Mouse (Mus musculus) v-Abl transformed pro-B cells (cell line): ENCODE data around the gene Arx.

Source experiments
- in situ Hi-C, 2 experiments: fragments of 400-800 bp; cut with MboI; formaldehyde crosslinking; loops; one replicate each; pipeline ENCODE4 v1.15.1; 2025; ENCODE audit not compliant: unreplicated experiment in 2 of 2

Gene Arx

GRCm38 (mm10) chrX:93286291-93286893 is at the start of gene Arx:
TSS of gene Arx (plus strand) at chrX:93286445.
- in situ Hi-C loops = loop anchor here in 1 of 2 experiments (25.0 kb wide), 1 partner anchor 601 kb away; no protein-coding TSS in a partner anchor

GRCm38 (mm10) chrX:93251329-93251728 is 34.9 kb upstream of the Arx start:
- in situ Hi-C loops = loop anchor here in 1 of 2 experiments (25.0 kb wide), 1 partner anchor 189 kb away; no protein-coding TSS in a partner anchor

GRCm38 (mm10) chrX:93275689-93276088 is 10.6 kb upstream of the Arx start:
- in situ Hi-C loops = loop anchor here (10.0 to 25.0 kb wide), 2 partner anchors 201 to 612 kb away; no protein-coding TSS in a partner anchor

GRCm38 (mm10) chrX:93279940-93280339 is 6.3 kb upstream of the Arx start:
- in situ Hi-C loops = loop anchor here (5.0 to 25.0 kb wide), 7 partner anchors 182 to 612 kb away; no protein-coding TSS in a partner anchor

GRCm38 (mm10) chrX:93281028-93281723 is 5.1 kb upstream of the Arx start:
- in situ Hi-C loops = loop anchor here (5.0 to 25.0 kb wide), 6 partner anchors 181 to 611 kb away; no protein-coding TSS in a partner anchor

GRCm38 (mm10) chrX:93281756-93282155 is 4.5 kb upstream of the Arx start:
- in situ Hi-C loops = loop anchor here (5.0 to 25.0 kb wide), 6 partner anchors 181 to 611 kb away; no protein-coding TSS in a partner anchor

- in situ Hi-C loops = loop anchor here in 1 of 2 experiments (25.0 kb wide), 1 partner anchor 602 kb away; no protein-coding TSS in a partner anchor
These were observed 1.2 kb upstream of the Arx start for GRCm38 (mm10) chrX:93285091-93285490.

- in situ Hi-C loops = loop anchor here in 1 of 2 experiments (25.0 kb wide), 1 partner anchor 599 kb away; no protein-coding TSS in a partner anchor
These were observed 2.1 kb downstream of the Arx start for GRCm38 (mm10) chrX:93288339-93288738.

- in situ Hi-C loops = loop anchor here in 1 of 2 experiments (25.0 kb wide), 1 partner anchor 598 kb away; no protein-coding TSS in a partner anchor
These were observed 2.8 kb downstream of the Arx start for GRCm38 (mm10) chrX:93289076-93289475.

- in situ Hi-C loops = loop anchor here in 1 of 2 experiments (25.0 kb wide), 1 partner anchor 597 kb away; no protein-coding TSS in a partner anchor
These were observed 3.7 kb downstream of the Arx start for GRCm38 (mm10) chrX:93289851-93290380.

GRCm38 (mm10) chrX:93292031-93292430 is 5.8 kb downstream of the Arx start:
- in situ Hi-C loops = loop anchor here in 1 of 2 experiments (25.0 kb wide), 1 partner anchor 595 kb away; no protein-coding TSS in a partner anchor

GRCm38 (mm10) chrX:93294736-93295490 is 8.7 kb downstream of the Arx start:
- in situ Hi-C loops = loop anchor here in 1 of 2 experiments (25.0 kb wide), 1 partner anchor 592 kb away; no protein-coding TSS in a partner anchor

- in situ Hi-C loops = loop anchor here in 1 of 2 experiments (25.0 kb wide), 1 partner anchor 591 kb away; no protein-coding TSS in a partner anchor
These were observed 9.6 kb downstream of the Arx start for GRCm38 (mm10) chrX:93295819-93296218.

GRCm38 (mm10) chrX:93297001-93297441 is 10.8 kb downstream of the Arx start:
- in situ Hi-C loops = loop anchor here in 1 of 2 experiments (25.0 kb wide), 1 partner anchor 590 kb away; no protein-coding TSS in a partner anchor

- in situ Hi-C loops = loop anchor here in 1 of 2 experiments (25.0 kb wide), 1 partner anchor 588 kb away; no protein-coding TSS in a partner anchor
These were observed 12.9 kb downstream of the Arx start for GRCm38 (mm10) chrX:93299046-93299626.

GRCm38 (mm10) chrX:93299771-93300170 is 13.5 kb downstream of the Arx start:
- in situ Hi-C loops = loop anchor here in 1 of 2 experiments (10.0 to 25.0 kb wide), 2 partner anchors 55 to 588 kb away; no protein-coding TSS in a partner anchor

- in situ Hi-C loops = loop anchor here in 1 of 2 experiments (10.0 kb wide), 1 partner anchor 55 kb away; no protein-coding TSS in a partner anchor
These were observed 14.1 kb downstream of the Arx start for GRCm38 (mm10) chrX:93300183-93300815.

- in situ Hi-C loops = loop anchor here in 1 of 2 experiments (10.0 kb wide), 1 partner anchor 53 kb away; no protein-coding TSS in a partner anchor
These were observed 15.6 kb downstream of the Arx start for GRCm38 (mm10) chrX:93301798-93302197.
